Mouse (Mus musculus) thymus, postnatal 4 days (tissue): ENCODE results near the gene Naa15.
A peak's percentile ranks its signal among the peaks of the same experiment; 100 is the strongest.
"Not testable (repeated sequence)": the region's sequence is repeated elsewhere in the genome, so short reads cannot be mapped to it uniquely, and the experiment has no call there.

Experiments used
- DNase-seq: peaks from one replicate; pipeline ENCODE4 v3.0.0; 2021

Naa15 gene

DNA sequence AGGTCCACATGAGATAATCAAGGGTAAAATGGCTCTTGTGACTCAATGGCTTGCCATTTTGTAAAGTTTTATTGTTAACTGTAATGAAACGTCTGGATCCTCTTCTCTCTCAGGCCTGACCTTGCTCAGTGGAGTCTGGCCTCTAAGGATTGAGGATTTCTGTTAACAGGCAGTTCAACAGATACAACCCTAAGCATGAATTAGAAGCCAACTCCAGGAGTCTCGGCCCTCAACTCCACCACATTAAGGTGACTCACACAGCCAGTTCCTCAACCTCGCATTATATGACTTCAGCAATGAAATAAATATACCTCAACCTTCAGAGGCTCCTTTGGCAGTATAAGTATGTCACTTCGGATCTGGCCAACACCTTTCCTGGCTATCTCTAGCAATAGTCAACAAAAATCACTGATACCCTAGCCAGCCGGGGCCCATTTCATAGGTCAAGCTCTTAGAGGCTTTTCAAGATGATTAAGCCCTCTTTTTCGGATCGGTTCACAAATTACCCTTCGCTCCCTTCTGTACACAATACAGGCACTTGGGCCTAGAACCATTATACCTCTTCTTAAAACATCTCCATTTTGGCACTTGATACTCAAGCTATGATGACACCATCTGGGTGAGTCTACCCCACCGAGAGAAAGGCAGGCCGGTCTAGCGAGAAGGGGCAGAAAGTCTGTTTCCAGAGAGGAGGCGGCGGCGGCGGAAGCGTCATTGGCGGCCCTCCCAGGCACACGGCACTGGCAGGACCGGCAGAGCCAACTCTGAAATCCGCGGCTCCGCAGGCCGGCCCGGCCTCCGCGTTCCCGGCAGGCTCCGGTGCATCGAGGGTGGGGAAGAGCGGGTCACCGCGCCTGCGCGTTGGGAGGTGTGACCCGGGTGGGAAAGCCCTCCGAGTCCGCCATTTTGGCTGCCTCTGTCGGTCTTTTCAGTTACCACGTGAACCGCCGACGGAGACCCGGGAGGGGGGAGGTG is at the start of gene Naa15:
Gene Naa15 (plus strand): TSS at position 51 of the 975 bp plus-strand sequence.
- DNase-seq: peak; percentile 97

DNA sequence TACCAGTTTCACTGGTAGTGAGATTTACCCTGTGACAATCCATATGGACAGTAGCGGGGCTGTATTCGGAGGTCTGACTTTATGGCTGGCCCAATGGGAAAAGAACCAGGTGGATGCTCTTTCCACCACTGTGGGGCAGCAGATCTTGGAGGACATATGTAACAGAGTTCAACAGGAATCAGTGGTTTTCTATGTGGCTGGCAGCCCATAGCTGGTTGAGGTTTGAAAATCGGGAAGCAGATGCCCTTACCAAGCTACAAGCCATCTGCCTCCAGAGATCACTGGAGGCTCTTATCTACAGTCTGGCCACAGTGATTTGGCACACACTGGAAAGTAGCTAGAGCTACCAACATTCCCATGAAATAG is 49.4 kb upstream of the Naa15 start:
- DNase-seq: no peak

DNA sequence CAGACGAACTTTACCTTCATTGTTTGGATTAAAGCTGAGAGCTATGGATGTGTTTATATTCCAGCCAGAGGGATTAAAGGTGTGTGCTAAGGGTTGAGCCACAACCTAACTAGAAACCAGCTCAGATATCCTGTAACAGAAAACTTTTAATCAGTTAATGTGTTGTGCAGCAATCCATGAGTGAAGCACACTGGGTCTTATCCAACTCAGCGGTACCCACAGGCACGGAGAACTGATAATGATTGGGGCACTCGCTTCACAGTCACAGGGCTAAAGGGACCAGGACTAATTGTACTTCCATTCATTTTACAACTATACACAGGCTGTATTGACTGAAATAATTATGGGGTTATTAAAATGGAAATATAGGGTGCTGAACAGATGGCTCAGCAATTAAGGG is 48.0 kb upstream of the Naa15 start:
- DNase-seq: no peak

DNA sequence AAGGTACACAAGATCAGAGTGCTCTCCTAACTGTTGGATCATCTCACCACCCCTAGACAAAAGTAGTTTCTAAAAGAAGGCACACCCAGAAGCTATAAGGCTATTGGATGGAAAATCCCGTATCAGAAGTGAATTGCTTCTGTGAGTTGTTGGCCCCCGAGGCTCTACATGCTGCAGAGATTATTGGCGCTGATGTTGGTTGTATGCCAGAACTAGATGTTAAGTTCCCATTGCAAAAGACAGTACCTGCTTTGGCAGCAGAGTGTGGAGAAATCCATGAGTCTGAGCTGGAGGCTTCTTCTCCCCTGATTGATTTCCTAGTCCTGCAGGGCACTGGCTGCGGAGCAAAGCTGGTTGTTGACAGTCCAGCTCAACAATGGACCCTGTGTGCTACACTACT is 46.9 kb upstream of the Naa15 start:
- DNase-seq: no peak

DNA sequence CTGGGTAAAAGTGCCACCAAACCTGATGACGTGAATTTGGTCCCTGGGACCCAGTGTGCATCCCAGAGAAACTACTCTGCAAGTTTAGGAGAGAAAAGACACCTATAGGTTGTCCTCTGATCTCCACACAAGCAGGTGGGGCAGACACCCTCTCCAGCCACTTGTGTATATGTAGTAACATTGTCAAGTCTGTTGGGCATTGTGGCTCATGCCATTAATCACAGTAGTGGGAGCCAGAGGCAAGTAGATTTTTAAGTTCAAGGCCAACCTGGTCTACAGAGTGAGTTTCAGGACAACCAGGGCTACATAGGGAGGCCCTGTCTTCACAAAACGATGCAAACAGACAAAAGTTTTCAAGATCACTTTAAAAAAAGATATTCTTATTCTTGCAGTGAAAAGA is 43.1 kb upstream of the Naa15 start:
- DNase-seq: no peak

DNA sequence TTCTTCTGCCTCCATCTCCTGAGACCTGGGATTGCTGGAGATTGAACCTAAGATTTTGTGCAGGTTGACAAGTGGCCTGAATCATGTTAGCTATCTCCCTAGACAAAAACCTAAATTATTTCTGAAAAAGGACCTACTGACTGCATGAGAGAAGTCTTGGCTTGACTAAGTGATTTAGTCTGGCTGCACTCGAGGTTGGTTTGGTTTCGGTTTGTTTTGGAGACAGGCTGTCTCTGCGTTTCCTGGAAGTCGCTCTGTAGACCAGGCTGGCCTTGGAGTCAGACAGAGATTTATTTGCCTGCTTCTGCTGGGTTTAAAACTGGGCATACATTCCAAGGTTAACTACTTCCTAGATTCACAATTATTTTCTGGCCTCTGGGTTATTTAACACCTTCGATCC is 42.1 kb upstream of the Naa15 start:
- DNase-seq: no peak

DNA sequence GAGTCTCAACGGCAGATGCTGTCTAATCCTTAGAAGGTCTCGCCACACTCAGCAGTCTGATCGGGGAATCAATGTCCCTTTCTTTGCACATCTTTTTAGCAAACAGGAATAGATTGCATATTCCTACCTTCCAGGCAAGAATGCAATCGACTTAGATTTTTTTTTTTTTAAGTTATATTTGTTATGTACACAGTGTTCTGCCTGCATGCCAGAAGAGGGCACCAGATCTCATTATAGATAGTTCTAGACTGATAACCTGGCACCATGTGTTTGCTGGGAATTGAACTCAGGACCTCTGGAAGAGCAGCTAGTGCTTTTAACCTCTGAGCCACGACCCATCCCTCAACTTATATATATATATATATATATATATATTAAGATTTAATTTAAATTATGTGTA is 41.4 kb upstream of the Naa15 start:
- DNase-seq: no peak

DNA sequence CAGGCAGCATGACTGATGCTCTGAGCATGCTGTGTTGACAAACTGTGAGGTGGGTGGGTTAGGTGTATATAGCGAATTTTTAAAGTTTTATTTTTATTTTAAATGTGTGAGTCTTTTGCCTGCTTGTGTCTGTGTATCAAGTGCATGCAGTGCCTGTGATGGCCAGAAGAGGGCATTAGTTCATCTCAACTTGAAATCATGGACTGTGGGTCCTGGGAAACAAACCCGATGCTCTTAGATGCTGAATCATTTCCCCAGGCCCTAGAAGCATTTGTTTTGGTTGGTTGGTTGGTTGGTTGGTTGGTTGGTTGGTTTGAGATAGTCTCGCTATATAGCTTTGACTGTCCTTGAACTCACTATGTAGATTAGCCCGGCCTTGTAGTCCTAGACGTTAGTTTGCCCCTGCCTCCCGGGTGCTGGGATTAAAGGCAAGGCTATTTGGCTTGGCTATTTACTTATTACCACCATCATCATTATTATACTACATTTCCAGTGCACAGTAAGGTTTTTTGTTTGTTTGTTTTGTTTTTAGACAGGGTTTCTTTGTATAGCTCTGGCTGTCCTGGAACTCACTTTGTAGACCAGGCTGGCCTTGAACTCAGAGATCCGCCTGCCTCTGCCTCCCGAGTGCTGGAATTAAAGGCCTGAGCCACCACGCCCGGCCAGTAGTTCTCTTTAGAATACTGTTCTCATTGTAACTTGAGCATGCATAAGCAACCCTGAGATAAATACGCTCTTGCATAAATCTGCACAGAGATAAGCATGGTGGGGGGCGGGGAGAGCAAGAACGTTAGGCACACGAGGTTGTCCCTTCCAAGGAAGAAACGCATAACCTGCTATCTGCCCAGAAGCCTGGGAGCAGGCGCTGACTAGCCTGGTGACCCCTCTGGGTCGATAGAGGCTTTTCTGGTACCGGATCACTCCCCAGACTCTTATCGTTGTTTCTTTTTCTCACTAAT is 39.4 kb upstream of the Naa15 start:
- DNase-seq: peak; percentile 79

DNA sequence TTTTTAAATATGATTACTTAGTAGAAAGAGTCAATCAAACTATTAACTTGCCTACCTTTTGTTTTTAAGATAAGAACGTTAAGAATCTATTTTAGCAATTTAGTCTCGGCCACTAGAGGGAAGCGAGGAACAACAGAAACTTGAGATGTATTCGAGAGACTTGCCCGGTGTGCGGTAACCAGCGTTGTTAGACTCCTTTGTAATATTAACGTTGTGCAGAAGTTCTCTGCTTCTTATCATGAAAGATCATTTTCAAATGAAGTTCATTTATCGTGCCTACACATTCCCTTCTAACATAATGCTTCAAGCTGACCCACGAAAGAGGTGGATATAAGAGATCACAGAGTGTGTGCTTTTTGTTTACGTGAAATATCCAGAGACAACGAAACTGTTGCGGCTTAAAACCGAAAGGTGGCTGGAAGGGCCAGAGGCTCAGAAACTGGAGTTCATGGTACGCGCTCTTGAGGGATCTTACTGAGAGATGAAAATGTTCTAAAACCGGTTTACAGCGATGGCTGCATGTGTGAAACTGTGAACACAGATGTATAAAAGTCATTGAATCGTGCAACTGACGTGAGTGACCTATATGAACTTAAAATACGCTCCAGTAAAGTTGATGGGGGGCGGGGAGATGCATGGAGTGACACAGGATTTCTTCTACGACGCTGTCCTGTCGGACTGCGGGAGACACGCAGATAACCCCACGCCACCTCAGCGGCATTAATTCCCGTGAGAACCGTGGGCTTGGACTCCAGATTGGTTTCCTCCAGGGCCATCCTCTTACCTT is 36.9 kb upstream of the Naa15 start:
- peak; percentile 41 for DNase-seq

DNA sequence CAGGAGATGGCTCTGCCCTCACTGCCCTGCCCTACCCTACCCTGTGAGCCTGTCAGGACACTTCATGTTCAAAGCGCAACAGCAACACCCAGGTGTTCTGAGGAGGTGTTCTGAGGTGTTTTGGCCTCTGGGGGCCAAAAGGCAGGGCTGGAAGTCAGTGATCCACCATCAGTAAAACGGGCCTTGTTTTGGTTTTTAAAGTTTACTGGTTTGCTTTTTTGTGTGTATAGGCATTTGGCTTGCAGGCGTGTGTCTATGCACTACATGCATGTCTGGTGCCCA is 36.3 kb upstream of the Naa15 start:
- no peak for DNase-seq

DNA sequence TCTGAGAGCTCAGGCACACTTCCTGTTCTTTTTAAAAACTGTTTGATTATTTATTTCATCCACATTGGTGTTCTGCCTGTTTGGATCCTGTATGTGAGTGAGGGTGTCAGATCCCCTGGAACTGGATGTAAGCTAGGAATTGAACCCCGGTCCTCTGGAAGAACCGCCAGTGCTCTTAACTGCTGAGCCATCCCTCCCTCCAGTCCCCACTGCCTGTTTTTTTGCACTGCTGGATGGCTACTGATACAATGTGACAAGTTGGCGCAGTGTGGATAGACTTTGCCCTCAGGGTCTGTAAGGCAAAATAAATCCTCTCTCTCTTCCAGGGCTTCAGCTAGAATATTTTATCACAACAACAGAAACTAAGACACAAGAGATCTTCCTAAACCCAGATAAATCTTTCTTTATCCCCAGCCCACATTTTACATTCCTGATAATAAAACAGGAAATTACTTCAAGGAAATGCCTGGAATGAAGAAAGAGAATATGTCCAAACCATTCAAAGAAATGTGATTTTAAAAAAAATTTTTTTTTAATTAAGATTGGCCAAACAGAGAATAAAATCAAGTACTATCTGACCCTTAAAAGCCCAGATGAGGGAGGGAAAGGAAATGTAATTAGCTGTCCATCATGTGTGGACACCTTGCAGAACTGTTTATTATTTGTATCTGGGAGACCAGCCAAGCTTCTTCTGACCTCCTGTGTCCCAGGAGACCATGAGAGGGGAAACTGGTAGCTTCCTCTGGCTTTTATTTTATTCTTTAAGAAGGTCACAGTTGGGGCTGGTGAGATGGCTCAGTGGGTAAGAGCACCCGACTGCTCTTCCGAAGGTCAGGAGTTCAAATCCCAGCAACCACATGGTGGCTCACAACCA is 34.9 kb upstream of the Naa15 start:
- no peak for DNase-seq

DNA sequence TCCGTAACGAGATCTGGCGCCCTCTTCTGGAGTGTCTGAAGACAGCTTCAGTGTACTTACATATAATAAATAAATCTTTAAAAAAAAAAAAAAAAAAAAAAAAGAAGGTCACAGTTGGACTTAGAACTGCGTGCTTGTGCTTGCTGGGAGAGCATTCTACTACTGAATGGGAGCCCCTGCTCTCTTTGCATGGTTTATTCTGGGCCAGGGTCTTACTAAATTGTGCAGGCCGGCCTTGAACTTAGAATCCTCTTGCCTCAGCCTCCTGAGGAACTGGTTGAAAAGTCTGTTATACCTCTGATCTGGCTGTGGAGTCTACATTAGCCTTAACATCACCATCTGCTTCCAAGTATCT is 34.3 kb upstream of the Naa15 start:
- DNase-seq: no peak

DNA sequence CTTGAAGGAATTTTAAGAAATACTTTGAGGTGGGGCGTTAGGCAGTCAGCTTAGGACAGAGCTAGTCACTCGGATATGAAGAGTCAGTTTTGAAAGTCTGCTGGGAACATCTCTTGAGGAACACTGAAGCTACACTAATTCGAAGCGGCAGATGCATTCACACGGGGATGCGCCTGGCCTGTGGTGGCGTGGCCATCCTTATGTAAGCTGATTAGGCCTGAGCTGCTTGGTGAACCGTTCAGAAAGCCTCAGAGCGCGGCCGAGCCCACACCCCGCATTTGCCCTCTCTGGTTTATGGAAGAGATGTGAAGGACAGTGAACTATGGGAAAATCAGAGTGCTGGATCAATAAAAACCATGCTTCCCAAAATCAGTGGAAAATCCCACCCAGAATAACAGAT is 31.5 kb upstream of the Naa15 start:
- no peak for DNase-seq

DNA sequence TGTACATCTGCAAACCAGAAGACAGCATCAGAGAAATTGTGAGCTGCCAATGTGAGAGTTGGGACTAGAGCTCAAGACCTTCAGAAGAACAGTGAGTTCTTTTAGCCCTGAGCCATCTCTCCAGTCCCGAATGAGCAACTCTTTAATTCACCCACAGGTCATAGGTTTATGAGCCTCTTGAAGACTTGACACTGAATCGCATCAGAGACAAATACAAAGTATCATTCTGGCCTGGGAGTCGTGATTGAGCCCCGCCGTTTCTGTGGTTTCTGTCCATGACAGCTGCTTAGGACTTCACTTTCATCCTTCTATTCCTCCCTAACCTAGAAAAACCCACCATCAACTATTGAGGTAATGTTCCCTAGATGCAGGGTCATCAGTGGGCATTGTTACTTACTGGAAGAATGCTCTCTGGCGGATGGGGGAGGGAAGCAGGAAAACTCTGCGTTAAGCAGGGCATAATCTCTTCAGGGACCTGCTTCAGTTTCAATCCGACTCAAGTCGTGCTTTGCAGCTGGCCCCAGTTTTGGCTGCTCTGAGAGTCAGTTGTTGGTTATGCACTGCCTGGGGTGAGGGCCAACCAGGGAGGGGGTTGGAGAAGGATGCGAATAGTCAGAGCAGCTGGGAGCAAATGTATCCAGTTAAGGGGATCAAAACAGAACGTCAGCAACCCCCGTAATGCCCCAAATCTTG is 28.4 kb upstream of the Naa15 start:
- no peak for DNase-seq

DNA sequence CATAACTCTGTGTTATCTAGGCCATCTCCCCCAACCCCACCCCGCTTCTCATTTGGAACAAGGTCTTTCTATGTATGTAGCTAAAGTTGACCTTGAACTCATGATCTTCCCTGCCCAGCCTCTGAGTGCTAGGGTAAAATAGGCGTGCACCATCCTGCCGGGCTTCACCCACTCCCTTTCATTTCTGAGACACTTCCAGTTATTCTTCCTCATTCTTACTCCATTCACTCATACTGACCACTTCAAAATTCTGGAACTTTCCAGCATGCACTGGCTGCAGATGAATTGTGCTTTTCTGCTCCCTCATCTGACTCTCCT is 27.9 kb upstream of the Naa15 start:
- no peak for DNase-seq

DNA sequence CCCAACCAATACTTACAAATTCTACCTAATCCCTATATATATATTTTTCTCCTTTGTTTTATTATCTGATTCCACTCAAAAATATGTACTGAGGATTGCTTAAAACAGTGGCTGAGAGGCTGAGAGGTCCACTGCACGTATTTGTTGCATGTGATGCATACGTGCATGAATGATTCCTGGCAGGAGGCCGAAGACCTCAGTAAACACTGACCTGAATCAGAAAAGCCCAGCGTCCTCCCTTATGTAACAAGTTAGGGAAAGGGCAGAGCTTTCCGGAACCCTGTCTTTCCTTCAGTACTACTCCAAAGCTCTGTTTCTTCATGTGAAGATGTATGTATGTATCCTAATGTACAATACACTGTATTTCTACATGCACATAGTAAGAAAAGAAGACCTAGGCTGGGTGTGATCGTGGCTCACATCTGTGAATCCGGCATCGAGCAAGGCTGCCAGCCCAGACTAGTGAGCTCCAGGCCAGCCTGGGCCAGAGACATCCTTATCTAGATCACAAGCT is 27.0 kb upstream of the Naa15 start:
- DNase-seq: no peak

DNA sequence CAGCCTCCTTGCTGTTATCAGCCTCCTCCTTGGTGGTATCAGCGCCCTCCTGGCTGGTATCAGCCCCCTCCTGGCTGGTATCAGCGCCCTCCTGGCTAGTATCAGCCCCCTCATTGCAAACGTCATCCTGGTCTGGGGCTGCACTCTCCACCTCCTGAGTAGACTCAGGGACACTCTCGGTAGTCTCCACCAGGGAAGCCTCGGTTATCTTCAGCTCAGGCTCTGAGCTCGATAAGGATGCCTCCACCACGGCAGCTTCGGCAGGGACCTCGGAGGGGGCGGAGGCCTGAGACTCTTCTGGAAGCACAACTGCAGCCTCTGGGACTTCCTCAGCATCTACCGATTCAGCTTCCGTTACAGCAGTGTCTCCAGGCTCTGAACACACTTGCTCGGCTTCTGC is 26.0 kb upstream of the Naa15 start:
- DNase-seq: peak; percentile 32

DNA sequence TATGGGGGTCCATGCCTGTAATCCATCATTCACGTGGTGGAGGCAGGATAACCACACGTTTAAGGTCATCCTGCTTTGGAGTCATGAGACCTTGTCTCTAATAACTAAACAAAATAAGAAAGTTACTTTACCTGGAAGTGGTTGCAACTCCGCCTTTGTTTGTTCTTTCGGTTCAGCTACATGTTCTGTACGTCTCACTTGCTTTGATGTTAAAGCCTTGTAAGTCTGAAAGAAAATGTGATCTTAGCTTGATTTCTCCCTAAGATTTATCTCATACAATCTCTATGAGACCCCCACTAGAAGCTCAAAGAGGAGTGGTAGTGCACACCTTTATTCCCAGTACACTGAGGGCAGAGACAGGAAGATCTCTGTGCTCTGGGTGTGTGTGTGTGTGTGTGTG is 23.9 kb upstream of the Naa15 start:
- DNase-seq: no peak

DNA sequence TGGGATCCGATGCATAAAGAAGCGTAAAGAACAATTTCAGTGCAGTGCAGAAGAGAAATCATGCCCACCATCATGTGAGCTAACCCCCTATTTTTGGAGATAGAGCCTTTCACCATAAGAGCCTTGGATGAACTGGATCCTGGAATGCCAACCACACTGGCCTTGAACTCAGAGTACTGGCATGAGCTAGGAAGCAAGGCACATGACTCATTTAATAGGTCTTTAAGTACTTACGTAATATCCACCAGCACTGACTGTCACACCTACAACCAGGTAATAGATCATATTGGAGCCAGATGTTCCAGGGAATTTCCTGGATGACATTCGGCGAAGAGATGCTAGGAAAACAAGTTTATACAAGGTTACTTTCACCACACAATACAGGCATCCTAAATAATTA is 23.4 kb upstream of the Naa15 start:
- no peak for DNase-seq

DNA sequence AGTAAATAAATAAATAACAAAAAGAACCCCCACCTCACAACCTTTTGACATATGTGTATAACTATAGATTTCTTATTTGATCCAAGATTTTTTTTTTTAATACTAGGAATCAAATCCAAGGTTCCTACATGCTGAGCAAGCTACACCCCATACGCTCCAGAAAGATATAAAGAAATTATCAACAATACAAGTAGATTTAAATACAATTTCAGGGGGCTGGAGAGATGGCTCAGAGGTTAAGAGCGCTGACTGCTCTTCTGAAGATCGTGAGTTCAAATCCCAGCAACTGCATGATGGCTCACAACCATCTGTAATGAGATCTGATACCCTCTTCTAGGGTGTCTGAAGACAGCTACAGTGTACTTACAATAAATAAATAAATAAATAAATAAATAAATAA is 21.9 kb upstream of the Naa15 start:
- DNase-seq: not testable (repeated sequence)

DNA sequence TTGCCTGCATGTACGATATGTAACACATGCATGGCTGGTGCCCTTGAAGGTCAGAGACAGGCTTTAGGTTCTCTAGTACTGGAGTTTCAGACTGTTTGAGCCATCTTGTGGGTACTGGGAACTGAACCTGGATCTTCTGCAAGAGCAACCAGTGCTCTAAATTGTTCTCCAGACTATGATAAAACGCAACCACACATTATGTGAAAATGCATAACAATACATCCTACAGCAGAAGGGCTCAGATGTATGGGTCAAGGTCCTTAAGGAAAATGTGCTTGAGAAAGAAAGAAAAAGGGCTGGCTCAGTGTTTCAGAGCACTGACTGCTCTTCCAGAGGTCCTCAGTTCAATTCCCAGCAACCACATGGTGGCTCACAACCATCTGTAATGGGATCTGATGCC is 21.3 kb upstream of the Naa15 start:
- DNase-seq: no peak

DNA sequence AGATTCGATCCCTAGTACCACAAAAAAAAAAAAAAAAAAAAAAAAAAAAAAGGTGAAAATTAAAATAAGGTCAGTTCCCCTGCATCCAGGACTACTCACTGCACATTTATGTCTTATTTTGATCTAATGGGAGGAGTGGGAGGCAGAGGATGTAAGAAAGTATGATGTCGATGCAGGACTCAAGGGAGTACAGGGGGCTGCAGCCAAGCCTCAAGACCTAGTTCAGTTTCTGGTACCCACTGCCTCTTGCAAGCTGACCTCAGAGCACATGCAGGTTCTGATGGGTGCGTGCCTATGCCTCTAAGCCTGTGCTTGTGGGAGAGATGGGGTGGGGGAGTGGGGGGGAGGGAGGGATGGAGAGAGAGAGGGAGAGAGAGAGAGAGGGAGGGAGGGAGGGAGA is 20.1 kb upstream of the Naa15 start:
- DNase-seq: no peak
